Mouse (Mus musculus) midbrain, postnatal 0 days (tissue): ENCODE measurements around the gene Alg9. TPM values are rescaled to one million over a fixed set of nuclear protein-coding genes. Genes with fewer than 3 reads are reported as not detected.

Experiments used
- ATAC-seq: fragments of 200-750 bp; cut with Nextera tagmentation; 2 replicates; pipeline ENCODE4 v1.8.0; 2017; ENCODE audit warnings: moderate number of reproducible peaks, mild to moderate bottlenecking, moderate TSS enrichment, moderate library complexity; ENCODE audit not compliant: low FRiP score
- DNase-seq: peaks from one replicate; pipeline ENCODE4 v3.0.0-alpha.2; 2015; ENCODE audit warnings: low spot score
- H3K27ac ChIP-seq: fragments of 300-500 bp; sonication (generic); 2 replicates; pipeline ENCODE4 v1.5.1; 2014; ENCODE audit warnings: low read depth, mild to moderate bottlenecking, low read length, mixed read lengths
- H3K27me3 ChIP-seq: fragments of 300-500 bp; sonication (generic); 2 replicates; pipeline ENCODE4 v1.6.1; 2014; ENCODE audit warnings: low read length, control low read depth, mixed read lengths; ENCODE audit not compliant: insufficient read depth
- H3K36me3 ChIP-seq: fragments of 300-500 bp; sonication (generic); 2 replicates; pipeline ENCODE4 v1.6.1; 2014; ENCODE audit warnings: low read length, control low read depth, mixed read lengths; ENCODE audit not compliant: insufficient read depth
- H3K4me1 ChIP-seq: fragments of 300-500 bp; sonication (generic); 2 replicates; pipeline ENCODE4 v1.6.1; 2014; ENCODE audit warnings: mild to moderate bottlenecking, control low read depth, antibody characterized with exemption, low read length, mixed read lengths; ENCODE audit not compliant: insufficient read depth
- H3K4me2 ChIP-seq: fragments of 300-500 bp; sonication (generic); 2 replicates; pipeline ENCODE4 v1.6.1; 2014; ENCODE audit warnings: low read depth, mild to moderate bottlenecking, low read length, mixed read lengths; ENCODE audit not compliant: poor library complexity, severe bottlenecking
- H3K4me3 ChIP-seq: fragments of 300-500 bp; sonication (generic); 2 replicates; pipeline ENCODE4 v1.5.1; 2014; ENCODE audit warnings: low read depth, mild to moderate bottlenecking, low read length, moderate library complexity
- H3K9ac ChIP-seq: fragments of 300-500 bp; sonication (generic); replicated peaks from 2 replicates; pipeline ENCODE4 v1.6.1; 2014; ENCODE audit warnings: mild to moderate bottlenecking, low read length, moderate library complexity, mixed read lengths; ENCODE audit not compliant: poor library complexity, severe bottlenecking
- H3K9me3 ChIP-seq: fragments of 300-500 bp; sonication (generic); 2 replicates; pipeline ENCODE4 v1.6.1; 2016; ENCODE audit warnings: low read length, control low read depth
- CTCF ChIP-seq: IDR thresholded peaks from 2 replicates; pipeline ENCODE4 v1.5.1; 2016; ENCODE audit warnings: antibody characterized with exemption, mild to moderate bottlenecking
- WGBS: fragments of 180-500 bp; shearing (Covaris S2); extraction: QIAGEN DNeasy Blood & Tissue Kit; methylation state at CpG from one replicate; pipeline ENCODE4 v1.1.7; 2014; 5-methylcytosine and 5-hydroxymethylcytosine counted together
- polyA plus RNA-seq: library from polyadenylated mRNA; unstranded; fragments of >200 nt; fragmentation: Nextera tagmentation; extraction: Ambion mirVana; gene quantifications from 2 replicates; pipeline ENCODE4 v1.2.1, GENCODE M21; 2015
- total RNA-seq: library from RNA; depleted of rRNA; stranded (reverse); fragments of >200 nt; gene quantifications from 2 replicates; pipeline ENCODE4 v1.2.3, GENCODE M21; 2014

The Alg9 gene
- total and polyA plus RNA-seq, 2 experiments from 2014 or later = 57.3 to 106 TPM

DNA sequence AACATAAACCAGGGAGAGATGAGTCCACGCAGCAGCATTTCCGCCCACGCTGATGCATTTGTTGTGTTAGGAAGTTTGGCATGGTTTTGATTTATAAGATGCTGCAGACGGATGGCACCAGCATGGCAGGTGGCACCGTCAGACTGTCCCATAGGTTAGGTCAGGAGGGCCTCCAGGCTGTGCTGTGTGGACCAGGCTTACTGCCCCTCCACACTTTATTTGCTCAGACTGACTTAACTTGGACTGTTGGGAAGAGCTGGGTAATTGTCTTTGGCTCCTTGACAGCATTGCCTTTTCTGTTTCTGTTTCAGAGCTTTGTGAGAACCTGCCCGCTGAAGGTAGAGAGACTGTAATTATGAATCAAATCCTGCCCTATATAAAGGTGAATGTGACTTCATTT is 92.2 kb downstream of the Alg9 start:
- Histone ChIP-seq H3K4me2 (no peak overlapping the region), H3K27me3 (no peaks in the 10 kb centered on the region), H3K4me1 (no peaks in the 10 kb centered on the region), H3K9me3 (no peaks in the 10 kb centered on the region), H3K36me3 (peaks cover 35% of the 10 kb centered on the region), H3K4me3 (no peak overlapping the region), H3K9ac (no peak overlapping the region), H3K27ac (no peak overlapping the region)
- no peak for ATAC-seq
- WGBS = 95% methylated on average over 6 of the region's 6 CpGs
- TF ChIP-seq CTCF = no peak
- DNase-seq = no peak

DNA sequence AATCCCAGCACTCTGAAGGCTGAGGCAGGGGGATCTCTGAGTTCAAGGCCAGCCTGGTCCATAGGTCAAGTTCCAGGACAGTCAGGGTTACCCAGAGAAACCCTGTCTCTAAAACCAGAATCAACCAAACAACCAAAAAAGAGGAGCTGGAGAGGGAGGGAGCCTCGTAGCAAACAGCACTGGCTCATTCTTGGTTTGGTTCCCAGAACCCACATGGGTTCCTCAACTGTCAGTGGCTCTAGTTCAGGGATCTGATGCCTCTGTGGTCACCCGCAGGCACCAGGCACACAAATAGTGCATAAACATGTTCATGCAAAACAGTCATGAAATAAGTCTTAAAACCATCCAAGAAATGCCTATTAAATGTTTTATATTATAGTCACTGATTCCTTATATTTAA is 93.4 kb downstream of the Alg9 start:
- ATAC-seq (no peak), DNase-seq (no peak)
- Histone ChIP-seq H3K36me3 (peaks cover 35% of the 10 kb centered on the region), H3K9ac (no peak overlapping the region), H3K9me3 (no peaks in the 10 kb centered on the region), H3K4me3 (no peak overlapping the region), H3K27ac (no peak overlapping the region), H3K4me1 (no peaks in the 10 kb centered on the region), H3K4me2 (no peak overlapping the region), H3K27me3 (no peaks in the 10 kb centered on the region)
- no peak for TF ChIP-seq CTCF
- WGBS = 94% methylated on average over 2 of the region's 2 CpGs

DNA sequence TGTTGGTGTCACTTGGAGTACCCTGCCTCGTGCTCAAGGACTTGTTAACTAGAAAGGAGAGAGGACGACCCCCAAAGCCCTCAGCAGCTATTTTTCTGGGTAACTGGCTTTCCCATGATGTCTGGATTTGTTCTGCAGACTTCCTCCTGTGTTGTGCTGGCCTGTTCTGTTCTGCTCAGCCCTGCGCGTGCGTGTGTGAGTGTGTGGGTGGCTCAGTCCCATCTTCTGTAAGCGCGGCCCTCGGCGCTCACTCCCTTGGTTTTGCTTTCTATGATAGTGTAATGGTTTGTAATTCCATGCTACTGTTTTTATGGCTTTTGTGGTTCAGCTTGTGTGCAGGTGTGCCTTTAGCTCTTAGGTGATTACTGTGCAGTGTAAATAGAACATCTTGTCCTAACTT is 98.4 kb downstream of the Alg9 start:
- no peak for TF ChIP-seq CTCF
- ATAC-seq (no peak), DNase-seq (no peak)
- no peak overlapping the region for H3K4me2 ChIP-seq
- WGBS = 96% methylated on average over 9 of the region's 9 CpGs
- H3K4me3 ChIP-seq = no peak overlapping the region
- no peaks in the 10 kb centered on the region for H3K4me1 ChIP-seq
- H3K27ac ChIP-seq = no peak overlapping the region
- H3K27me3 ChIP-seq = no peaks in the 10 kb centered on the region
- peaks cover 23% of the 10 kb centered on the region for H3K36me3 ChIP-seq
- no peaks in the 10 kb centered on the region for H3K9me3 ChIP-seq
- H3K9ac ChIP-seq = no peak overlapping the region

DNA sequence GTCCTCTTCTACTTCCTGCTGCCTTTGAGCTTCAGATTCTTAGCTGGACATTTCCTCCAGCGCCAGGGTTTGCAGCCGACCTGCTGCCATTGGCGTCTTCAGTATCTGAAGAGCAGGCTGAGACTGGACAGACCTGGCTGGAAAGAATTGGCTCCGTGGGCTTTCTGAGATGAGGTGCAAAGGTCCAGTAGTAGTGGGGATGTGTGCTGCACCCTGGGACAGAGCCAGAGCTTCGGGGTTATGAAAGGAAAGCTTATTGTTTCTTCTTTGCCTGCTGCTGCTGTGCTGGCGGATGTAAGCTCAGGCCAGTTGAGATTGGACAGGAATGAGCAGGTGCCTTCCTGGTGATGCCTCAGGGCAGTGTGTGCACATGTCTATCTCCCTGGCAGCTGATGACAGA is 99.2 kb downstream of the Alg9 start:
- WGBS = 82% methylated on average over 6 of the region's 6 CpGs
- H3K27me3 ChIP-seq = no peaks in the 10 kb centered on the region
- no peak overlapping the region for H3K4me2 ChIP-seq
- H3K27ac ChIP-seq = no peak overlapping the region
- no peak for TF ChIP-seq CTCF
- H3K9ac ChIP-seq = no peak overlapping the region
- no peak overlapping the region for H3K4me3 ChIP-seq
- ATAC-seq = no peak
- H3K36me3 ChIP-seq = peaks cover 19% of the 10 kb centered on the region
- no peaks in the 10 kb centered on the region for H3K9me3 ChIP-seq
- no peak for DNase-seq
- H3K4me1 ChIP-seq = no peaks in the 10 kb centered on the region

DNA sequence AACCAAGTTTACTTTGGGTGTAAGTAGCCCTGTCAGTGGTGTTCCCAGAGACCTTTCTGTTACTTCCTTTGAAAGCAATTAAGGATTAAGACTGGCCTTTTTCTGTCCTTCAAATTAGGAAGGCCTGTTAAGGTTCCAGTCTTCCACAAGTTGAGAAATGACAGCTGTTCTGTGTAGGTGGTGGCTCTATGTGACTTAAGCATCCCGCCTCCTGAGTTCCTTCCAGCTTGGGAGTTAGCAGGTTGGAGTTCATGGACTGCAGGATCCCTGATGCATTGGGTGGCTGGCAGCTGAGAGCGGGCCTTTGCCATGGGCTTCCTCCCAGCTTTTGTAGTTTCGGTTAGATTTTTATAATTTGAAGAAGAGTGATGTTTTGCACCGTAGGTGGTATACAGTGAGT is 100.7 kb downstream of the Alg9 start:
- H3K36me3 ChIP-seq = peaks cover 22% of the 10 kb centered on the region
- no peak overlapping the region for H3K27ac ChIP-seq
- TF ChIP-seq CTCF = no peak
- H3K4me2 ChIP-seq = no peak overlapping the region
- no peaks in the 10 kb centered on the region for H3K4me1 ChIP-seq
- no peak overlapping the region for H3K4me3 ChIP-seq
- ATAC-seq (no peak), DNase-seq (no peak)
- no peaks in the 10 kb centered on the region for H3K9me3 ChIP-seq
- no peak overlapping the region for H3K9ac ChIP-seq
- no peaks in the 10 kb centered on the region for H3K27me3 ChIP-seq
- WGBS = 98% methylated on average over 4 of the region's 4 CpGs

DNA sequence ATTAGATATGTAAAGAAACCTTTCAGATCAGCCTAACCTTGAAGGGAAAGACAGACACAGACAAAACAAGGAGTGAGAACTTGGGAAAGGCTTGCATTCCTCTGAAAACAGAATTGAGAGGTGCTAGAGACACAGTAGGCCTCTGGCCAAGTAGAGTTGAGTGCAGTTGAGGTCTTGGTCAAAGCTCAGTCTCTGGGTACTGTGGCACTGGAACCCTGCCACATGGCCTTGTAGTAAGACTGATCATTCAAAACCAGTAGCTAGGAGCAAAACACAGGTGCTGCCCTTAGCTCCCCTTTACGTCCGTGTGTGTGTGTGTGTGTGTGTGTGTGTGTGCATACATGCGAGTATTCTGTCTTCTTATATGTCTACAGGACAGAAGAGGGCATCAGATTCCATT is 101.5 kb downstream of the Alg9 start:
- no peak overlapping the region for H3K27ac ChIP-seq
- no peaks in the 10 kb centered on the region for H3K4me1 ChIP-seq
- no peak for TF ChIP-seq CTCF
- peaks cover 20% of the 10 kb centered on the region for H3K36me3 ChIP-seq
- 96% methylated on average over 3 of the region's 3 CpGs for WGBS
- H3K9ac ChIP-seq = no peak overlapping the region
- no peaks in the 10 kb centered on the region for H3K27me3 ChIP-seq
- H3K4me3 ChIP-seq = no peak overlapping the region
- DNase-seq (no peak), ATAC-seq (no peak)
- H3K4me2 ChIP-seq = no peak overlapping the region
- no peaks in the 10 kb centered on the region for H3K9me3 ChIP-seq
